Mouse (Mus musculus): ENCODE data around the gene Cyp2b10.
"Not testable (repeated sequence)": the region's sequence is repeated elsewhere in the genome, so short reads cannot be mapped to it uniquely, and the experiment has no call there.

The Cyp2b10 gene

GRCm38 (mm10) chr7:25910046-25910445 is 12.6 kb downstream of the Cyp2b10 start:
- in situ Hi-C loops (cut with MboI, MseI) = no loop called here

GRCm38 (mm10) chr7:25916116-25916515 is 18.7 kb downstream of the Cyp2b10 start:
- in situ Hi-C loops (cut with MboI, MseI) = no loop called here

GRCm38 (mm10) chr7:25917271-25917670 is 19.9 kb downstream of the Cyp2b10 start:
- in situ Hi-C loops (cut with MboI, MseI) = not testable (repeated sequence)

GRCm38 (mm10) chr7:25919467-25919866 is 22.0 kb downstream of the Cyp2b10 start:
- in situ Hi-C loops (cut with MboI, MseI) = no loop called here

GRCm38 (mm10) chr7:25945274-25945673 is 47.9 kb downstream of the Cyp2b10 start:
- in situ Hi-C loops (cut with MboI, MseI) = no loop called here

Measured in T-helper 2 cell (primary cell).